Mouse (Mus musculus): ENCODE data around the gene Mthfd1.
A peak's percentile ranks its signal among the peaks of the same experiment; 100 is the strongest.
"Not testable (repeated sequence)": the region's sequence is repeated elsewhere in the genome, so short reads cannot be mapped to it uniquely, and the experiment has no call there.

Mthfd1 gene

GRCm38 (mm10) chr12:76254725-76255498, at the start of gene Mthfd1:
Mthfd1 (plus strand) TSS chr12:76255298.
- DNase-seq (ENCODE audit: extremely low spot score, low spot score), result peak; percentile 91

GRCm38 (mm10) chr12:76209429-76209974, 45.6 kb upstream of the Mthfd1 start:
- DNase-seq (ENCODE audit: extremely low spot score, low spot score), result no peak

GRCm38 (mm10) chr12:76215121-76215520, 40.0 kb upstream of the Mthfd1 start:
- DNase-seq (ENCODE audit: extremely low spot score, low spot score), result no peak

GRCm38 (mm10) chr12:76216716-76217115, 38.4 kb upstream of the Mthfd1 start:
- DNase-seq (ENCODE audit: extremely low spot score, low spot score), result no peak

GRCm38 (mm10) chr12:76222104-76222503, 33.0 kb upstream of the Mthfd1 start:
- not testable (repeated sequence) for DNase-seq (ENCODE audit: extremely low spot score, low spot score)

GRCm38 (mm10) chr12:76230644-76231043, 24.5 kb upstream of the Mthfd1 start:
- DNase-seq (ENCODE audit: extremely low spot score, low spot score), result no peak

- no peak for DNase-seq (ENCODE audit: extremely low spot score, low spot score)
Observed at GRCm38 (mm10) chr12:76235253-76235652, 19.8 kb upstream of the Mthfd1 start.

GRCm38 (mm10) chr12:76239145-76239838, 15.8 kb upstream of the Mthfd1 start:
- no peak for DNase-seq (ENCODE audit: extremely low spot score, low spot score)

- no peak for DNase-seq (ENCODE audit: extremely low spot score, low spot score)
Observed at GRCm38 (mm10) chr12:76239839-76240571, 15.1 kb upstream of the Mthfd1 start.

GRCm38 (mm10) chr12:76240670-76241069, 14.4 kb upstream of the Mthfd1 start:
- DNase-seq (ENCODE audit: extremely low spot score, low spot score), result no peak

GRCm38 (mm10) chr12:76241084-76241483, 14.0 kb upstream of the Mthfd1 start:
- no peak for DNase-seq (ENCODE audit: extremely low spot score, low spot score)

GRCm38 (mm10) chr12:76241833-76242232, 13.3 kb upstream of the Mthfd1 start:
- DNase-seq (ENCODE audit: extremely low spot score, low spot score), result no peak

- DNase-seq (ENCODE audit: extremely low spot score, low spot score), result no peak
Observed at GRCm38 (mm10) chr12:76244981-76245380, 10.1 kb upstream of the Mthfd1 start.

GRCm38 (mm10) chr12:76246646-76247045, 8.5 kb upstream of the Mthfd1 start, which contains the start of gene Tex21:
Tex21 (minus strand) TSS chr12:76246746.
- no peak for DNase-seq (ENCODE audit: extremely low spot score, low spot score)

- DNase-seq (ENCODE audit: extremely low spot score, low spot score), result no peak
Observed at GRCm38 (mm10) chr12:76253090-76253489, 2.0 kb upstream of the Mthfd1 start.

GRCm38 (mm10) chr12:76253591-76253990, 1.5 kb upstream of the Mthfd1 start:
- no peak for DNase-seq (ENCODE audit: extremely low spot score, low spot score)

GRCm38 (mm10) chr12:76253991-76254390, 1.1 kb upstream of the Mthfd1 start:
- DNase-seq (ENCODE audit: extremely low spot score, low spot score), result no peak

GRCm38 (mm10) chr12:76255499-76255875, 389 bp downstream of the Mthfd1 start:
- no peak for DNase-seq (ENCODE audit: extremely low spot score, low spot score)

- peak; percentile 47 for DNase-seq (ENCODE audit: extremely low spot score, low spot score)
Observed at GRCm38 (mm10) chr12:76256114-76256843, 1.2 kb downstream of the Mthfd1 start.

- no peak for DNase-seq (ENCODE audit: extremely low spot score, low spot score)
Observed at GRCm38 (mm10) chr12:76260673-76261072, 5.6 kb downstream of the Mthfd1 start.

GRCm38 (mm10) chr12:76261556-76261955, 6.5 kb downstream of the Mthfd1 start:
- no peak for DNase-seq (ENCODE audit: extremely low spot score, low spot score)
